Mouse (Mus musculus): ENCODE results near the gene Diaph3. TPM values are rescaled to one million over a fixed set of nuclear protein-coding genes. Genes with fewer than 3 reads are reported as not detected.

The Diaph3 gene
- total and polyA plus RNA-seq, 3 experiments, result 16.2 to 36.9 (median 17.5) TPM

DNA sequence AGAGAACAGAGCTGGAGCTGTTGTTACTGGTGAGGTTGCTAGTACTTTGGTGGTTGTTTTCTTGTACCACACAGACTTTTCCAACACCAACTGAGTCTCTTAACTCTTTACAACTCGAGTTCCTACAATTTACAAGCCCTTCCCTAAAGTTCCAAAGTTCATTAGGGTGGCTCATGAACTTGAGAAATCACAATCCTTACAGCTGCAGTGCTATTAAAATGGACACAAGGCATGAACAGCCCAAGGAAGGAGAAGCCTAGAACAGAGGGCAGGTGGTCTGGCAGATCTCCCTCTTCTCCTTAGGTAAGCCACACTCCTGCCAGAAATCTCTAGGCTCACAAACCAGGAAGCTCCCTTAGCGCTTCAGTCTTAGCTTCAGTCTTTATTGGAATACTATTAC, 303.4 kb downstream of the Diaph3 start (continued):
- TF ChIP-seq RAD21 (IDR thresholded peaks at IDR 0.05; ENCODE audit: low read depth, low read length) (no peak), NELFE (IDR thresholded peaks at IDR 0.05; ENCODE audit: low read depth, low read length) (no peak), MXI1 (IDR thresholded peaks at IDR 0.05; ENCODE audit: low read depth, low read length) (no peak)

DNA sequence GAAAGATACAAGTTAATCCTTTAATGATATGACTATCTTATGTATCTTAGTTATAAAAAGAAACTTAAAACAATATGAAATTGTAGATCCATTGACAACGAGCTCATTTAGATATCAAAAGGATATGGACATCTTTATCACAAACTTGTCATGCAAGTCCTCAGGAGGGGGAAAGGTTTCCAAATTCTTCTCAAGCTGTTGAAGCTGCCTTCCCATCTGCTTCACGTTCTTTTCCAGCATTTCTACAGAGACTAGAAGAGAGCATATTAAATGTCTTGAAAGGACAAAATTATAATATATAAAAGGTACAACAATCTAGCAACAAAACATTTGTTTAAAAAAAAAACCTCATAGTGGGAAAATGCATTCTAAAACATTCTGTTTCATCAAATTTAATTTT, 306.2 kb downstream of the Diaph3 start:
- Histone ChIP-seq H3K4me2 (ENCODE audit: insufficient read depth, low read depth, poor library complexity, severe bottlenecking) (no peak overlapping the region), H3K36me3 (replicated peaks in 1 of 2; ENCODE audit: control insufficient read depth in 1 of 2, insufficient read depth in 1 of 2, low read length in 1 of 2) (peaks cover 4 to 27% of the 10 kb centered on the region in 2 experiments), H3K27me3 (replicated peaks) (no peaks in the 10 kb centered on the region), H3K4me3 (replicated peaks in 1 of 3; ENCODE audit: low read depth in 2 of 3, low read length in 2 of 3, poor library complexity in 1 of 3) (no peak overlapping the region), H3K9ac (ENCODE audit: insufficient read depth, low read depth) (no peak overlapping the region), H3K79me2 (replicated peaks; ENCODE audit: control insufficient read depth, extremely low read depth, insufficient read depth, poor library complexity, severe bottlenecking) (no peaks in the 10 kb centered on the region), H3K9me3 (replicated peaks; ENCODE audit: low read length) (no peaks in the 10 kb centered on the region), H3K4me1 (ENCODE audit: control insufficient read depth in 1 of 2, insufficient read depth in 2 of 2) (peaks cover 0 to 9% of the 10 kb centered on the region in 2 experiments; a peak in 1 of 4 replicates), H3K27ac (ENCODE audit: insufficient read depth, low read depth) (no peak overlapping the region)
- dilution Hi-C loops (cut with MboI; ENCODE audit: extremely low pct_ligation_motif_present, extremely low pct_unique_long_range_greater_than_20kb, low sequenced_read_pairs) (no loop called here), in situ Hi-C loops (cut with MboI; ENCODE audit: low pct_ligation_motif_present, low pct_unique_long_range_greater_than_20kb, low sequenced_read_pairs) (no loop called here)
- no peak for TF ChIP-seq CHD2 (IDR thresholded peaks at IDR 0.05; ENCODE audit: low read length)
- DNase-seq (ENCODE audit: extremely low read depth), result no peak

DNA sequence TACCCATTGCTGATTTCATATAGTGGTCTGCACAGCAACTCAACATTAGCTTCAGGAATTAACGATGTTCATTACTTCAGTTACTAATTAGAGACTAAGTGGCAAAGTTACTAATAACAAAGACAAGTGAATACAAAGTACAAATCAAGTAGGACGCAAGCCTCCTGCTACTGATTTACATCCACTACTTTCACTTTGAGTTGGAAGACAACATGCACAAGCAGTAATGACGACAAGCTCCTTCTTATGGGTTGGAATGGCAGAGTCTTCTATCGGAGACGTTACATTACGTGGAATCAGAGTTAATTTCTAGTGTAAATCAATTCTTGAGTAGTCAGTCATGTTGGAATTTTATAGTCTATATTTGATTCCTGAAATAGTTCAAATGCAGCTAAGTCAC, 306.8 kb downstream of the Diaph3 start:
- Histone ChIP-seq H3K4me3 (replicated peaks in 1 of 3; ENCODE audit: low read depth in 2 of 3, low read length in 2 of 3, poor library complexity in 1 of 3) (no peak overlapping the region), H3K9me3 (replicated peaks; ENCODE audit: low read length) (no peaks in the 10 kb centered on the region), H3K27ac (ENCODE audit: insufficient read depth, low read depth) (no peak overlapping the region), H3K36me3 (replicated peaks in 1 of 2; ENCODE audit: control insufficient read depth in 1 of 2, insufficient read depth in 1 of 2, low read length in 1 of 2) (peaks cover 4 to 30% of the 10 kb centered on the region in 2 experiments), H3K4me1 (ENCODE audit: control insufficient read depth in 1 of 2, insufficient read depth in 2 of 2) (peaks cover 0 to 9% of the 10 kb centered on the region in 2 experiments; a peak in 1 of 4 replicates), H3K79me2 (replicated peaks; ENCODE audit: control insufficient read depth, extremely low read depth, insufficient read depth, poor library complexity, severe bottlenecking) (no peaks in the 10 kb centered on the region), H3K27me3 (replicated peaks) (no peaks in the 10 kb centered on the region), H3K4me2 (ENCODE audit: insufficient read depth, low read depth, poor library complexity, severe bottlenecking) (peak overlapping the region; percentile 36), H3K9ac (ENCODE audit: insufficient read depth, low read depth) (no peak overlapping the region)
- dilution Hi-C loops (cut with MboI; ENCODE audit: extremely low pct_ligation_motif_present, extremely low pct_unique_long_range_greater_than_20kb, low sequenced_read_pairs) (no loop called here), in situ Hi-C loops (cut with MboI; ENCODE audit: low pct_ligation_motif_present, low pct_unique_long_range_greater_than_20kb, low sequenced_read_pairs) (no loop called here)
- peak; percentile 29 for DNase-seq (ENCODE audit: extremely low read depth)
- TF ChIP-seq MAX (IDR thresholded peaks at IDR 0.05; ENCODE audit: low read length) (no peak), MAZ (IDR thresholded peaks at IDR 0.05; ENCODE audit: low read depth, low read length) (no peak), SIN3A (IDR thresholded peaks at IDR 0.05; ENCODE audit: low read length) (no peak), RAD21 (IDR thresholded peaks at IDR 0.05; ENCODE audit: low read depth, low read length) (no peak), TCF12 (IDR thresholded peaks at IDR 0.05; ENCODE audit: low read depth, low read length) (no peak), MAFK (IDR thresholded peaks at IDR 0.05; ENCODE audit: insufficient replicate concordance, low read length) (no peak), JUND (conservative IDR thresholded peaks at IDR 0.05; ENCODE audit: low read depth, low read length) (0 out of 2 replicates have a peak, but pooled peaks have one; percentile 40), USF2 (conservative IDR thresholded peaks at IDR 0.05; ENCODE audit: low read depth, low read length) (no peak), POLR2AphosphoS2 (IDR thresholded peaks at IDR 0.05; ENCODE audit: low read depth, low read length) (no peak), NRF1 (IDR thresholded peaks at IDR 0.05; ENCODE audit: low read depth, low read length) (no peak), BHLHE40 (IDR thresholded peaks at IDR 0.05; ENCODE audit: low read depth, low read length) (0 out of 2 replicates have a peak, but pooled peaks have one; percentile 22), ZMIZ1 (IDR thresholded peaks at IDR 0.05; ENCODE audit: low read depth, low read length) (no peak), POLR2A (IDR thresholded peaks at IDR 0.05; ENCODE audit: low read depth, low read length) (no peak), ELF1 (IDR thresholded peaks at IDR 0.05; ENCODE audit: low read depth, low read length) (no peak), CHD1 (IDR thresholded peaks at IDR 0.05; ENCODE audit: low read depth, low read length) (no peak), NELFE (IDR thresholded peaks at IDR 0.05; ENCODE audit: low read depth, low read length) (no peak), MEF2A (IDR thresholded peaks at IDR 0.05; ENCODE audit: borderline replicate concordance, low read depth, low read length) (no peak), TBP (conservative IDR thresholded peaks at IDR 0.05; ENCODE audit: low read depth, low read length) (no peak), PAX5 (IDR thresholded peaks at IDR 0.05; ENCODE audit: low read length) (no peak), IRF4 (IDR thresholded peaks at IDR 0.05; ENCODE audit: low read depth, low read length) (peak; percentile 80), ZNF384 (IDR thresholded peaks at IDR 0.05; ENCODE audit: low read depth, low read length) (no peak), JUN (IDR thresholded peaks at IDR 0.05; ENCODE audit: insufficient read depth, low read depth, low read length) (peak; percentile 35; the same call in 1 of the 2 replicates), RCOR1 (conservative IDR thresholded peaks at IDR 0.05; ENCODE audit: low read depth, low read length) (no peak), HCFC1 (IDR thresholded peaks at IDR 0.05; ENCODE audit: low read depth, low read length) (no peak; the same call in 1 of the 2 replicates), ETS1 (conservative IDR thresholded peaks at IDR 0.05; ENCODE audit: low read depth, low read length) (no peak), SMC3 (IDR thresholded peaks at IDR 0.05; ENCODE audit: low read depth, low read length) (no peak), ZC3H11A (IDR thresholded peaks at IDR 0.05; ENCODE audit: low read depth, low read length) (no peak), EP300 (IDR thresholded peaks at IDR 0.05; ENCODE audit: low read length) (peak; percentile 66), USF1 (IDR thresholded peaks at IDR 0.05; ENCODE audit: low read depth, low read length) (no peak), GABPA (IDR thresholded peaks at IDR 0.05; ENCODE audit: insufficient replicate concordance, low read depth, low read length) (no peak)
